Mouse (Mus musculus) erythroblast, embryonic 14.5 days (primary cell): ENCODE data around the gene Piwil1. TPM values are rescaled to one million over a fixed set of nuclear protein-coding genes. Genes with fewer than 3 reads are reported as not detected.

Experiments
- H3K27me3 ChIP-seq: 2 replicates; pipeline ENCODE4 v1.6.1; 2012; ENCODE audit warnings: inconsistent platforms; ENCODE audit not compliant: control insufficient read depth
- H3K36me3 ChIP-seq: 2 replicates; pipeline ENCODE4 v1.6.1; 2012; ENCODE audit warnings: mild to moderate bottlenecking, inconsistent platforms; ENCODE audit not compliant: control insufficient read depth
- H3K4me1 ChIP-seq: 2 replicates; pipeline ENCODE4 v1.6.1; 2012; ENCODE audit warnings: inconsistent platforms; ENCODE audit not compliant: control insufficient read depth
- H3K4me3 ChIP-seq: replicated peaks from 2 replicates; pipeline ENCODE3; 2012; ENCODE audit warnings: moderate library complexity, mild to moderate bottlenecking, inconsistent platforms
- H3K9me3 ChIP-seq: 2 replicates; pipeline ENCODE4 v1.6.1; 2012; ENCODE audit warnings: low read length, inconsistent platforms, mixed read lengths; ENCODE audit not compliant: control insufficient read depth
- GATA1 ChIP-seq: IDR thresholded peaks from 2 replicates; pipeline ENCODE4 v1.6.1; 2012; ENCODE audit warnings: low read length, inconsistent platforms, mixed read lengths
- TAL1 ChIP-seq: IDR thresholded peaks from 3 replicates; pipeline ENCODE4 v1.6.1; 2012; ENCODE audit warnings: low read length, inconsistent platforms, mixed read lengths
- polyA plus RNA-seq: library from polyadenylated mRNA; stranded (reverse); fragments of >175 nt; gene quantifications from 2 replicates; pipeline ENCODE4 v1.2.3, GENCODE M21; 2012

Gene Piwil1
- polyA plus RNA-seq, 1 experiment, result not detected

DNA sequence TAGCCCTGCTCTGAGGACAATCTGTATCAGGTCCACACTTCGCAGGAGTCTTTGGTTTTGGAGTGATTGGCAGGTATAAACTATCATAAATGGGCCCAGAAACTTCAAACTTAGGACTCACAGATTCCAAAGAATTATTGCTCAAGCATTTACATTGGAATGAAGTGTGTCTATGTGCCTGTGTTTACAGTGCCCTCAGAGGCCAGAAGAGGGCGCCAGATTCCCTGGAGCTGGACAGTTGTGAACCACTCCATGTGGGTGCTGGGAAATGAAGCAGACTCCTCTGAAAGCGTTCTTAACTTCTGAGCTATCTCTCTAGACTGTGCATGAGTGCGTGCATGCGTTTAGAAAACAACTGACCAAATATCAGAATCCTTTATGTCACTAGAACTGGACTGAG is 20.9 kb upstream of the Piwil1 start:
- H3K9me3 ChIP-seq, result peaks cover 30% of the 10 kb centered on the region
- H3K4me3 ChIP-seq, result no peak overlapping the region
- H3K36me3 ChIP-seq, result no peaks in the 10 kb centered on the region
- H3K4me1 ChIP-seq, result no peaks in the 10 kb centered on the region
- H3K27me3 ChIP-seq, result no peaks in the 10 kb centered on the region
- TF ChIP-seq TAL1 (no peak), GATA1 (no peak)

DNA sequence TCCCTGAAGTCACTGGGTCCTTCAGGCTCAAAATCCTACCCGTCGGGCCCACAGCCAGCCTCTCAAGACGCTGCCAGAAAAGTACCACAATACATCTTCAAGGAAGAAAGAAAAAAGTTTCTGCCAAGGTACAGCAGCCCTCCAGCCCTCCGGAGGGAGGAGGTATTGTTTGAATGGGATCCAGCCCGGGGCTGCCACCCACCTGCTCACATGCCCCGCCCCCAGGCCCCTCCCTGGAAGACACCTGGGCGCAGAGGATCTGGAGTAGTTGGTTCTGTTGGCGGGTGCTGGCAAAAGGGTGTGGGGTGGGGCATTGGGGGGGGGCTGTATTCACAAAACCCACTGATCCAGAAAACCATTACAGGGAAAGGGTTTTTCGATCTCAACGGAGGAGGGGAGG is 18.1 kb upstream of the Piwil1 start:
- Histone ChIP-seq H3K9me3 (peaks cover 26% of the 10 kb centered on the region), H3K4me1 (no peaks in the 10 kb centered on the region), H3K36me3 (no peaks in the 10 kb centered on the region), H3K27me3 (no peaks in the 10 kb centered on the region), H3K4me3 (no peak overlapping the region)
- TF ChIP-seq TAL1 (no peak), GATA1 (no peak)

DNA sequence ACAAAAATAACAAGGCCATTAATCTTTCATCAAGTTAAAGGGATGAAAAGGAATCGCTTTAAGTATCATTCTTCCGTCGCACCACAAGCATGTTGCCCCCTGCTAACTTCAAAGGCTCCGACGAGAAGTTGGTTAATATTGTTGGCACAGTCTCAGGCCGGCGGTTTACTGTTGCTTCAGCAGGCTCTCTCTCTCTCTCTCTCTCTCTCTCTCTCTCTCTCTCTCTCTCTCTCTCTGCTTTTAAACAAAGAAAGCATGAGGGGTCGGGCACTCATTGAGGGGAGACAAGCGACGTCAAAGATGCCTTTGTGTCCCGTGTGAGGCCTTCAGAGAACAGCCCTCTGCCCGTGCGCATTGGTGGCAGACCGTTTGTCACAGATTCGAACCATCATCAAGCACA is 17.7 kb upstream of the Piwil1 start:
- no peaks in the 10 kb centered on the region for H3K27me3 ChIP-seq
- no peaks in the 10 kb centered on the region for H3K36me3 ChIP-seq
- TF ChIP-seq TAL1 (no peak), GATA1 (no peak)
- peaks cover 25% of the 10 kb centered on the region for H3K9me3 ChIP-seq
- no peak overlapping the region for H3K4me3 ChIP-seq
- no peaks in the 10 kb centered on the region for H3K4me1 ChIP-seq

DNA sequence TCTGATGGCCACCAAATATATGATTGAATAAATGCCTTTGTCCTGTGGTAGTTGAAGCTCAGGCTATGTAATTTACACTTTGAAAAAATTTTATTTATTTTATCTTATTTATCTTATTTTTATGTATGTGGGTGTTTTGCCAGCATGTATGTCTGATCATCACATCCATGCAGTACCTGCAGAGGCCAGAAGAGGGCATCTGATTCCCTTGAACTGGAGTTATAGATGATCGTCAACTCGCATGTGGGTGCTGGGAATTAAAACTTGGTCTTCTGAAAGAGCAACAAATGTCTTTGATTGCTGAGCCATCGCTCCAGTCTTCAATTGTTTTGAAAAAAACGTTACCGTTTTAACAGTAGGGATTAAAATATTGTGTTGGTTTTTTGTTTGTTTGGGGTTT is 15.2 kb upstream of the Piwil1 start:
- no peak overlapping the region for H3K4me3 ChIP-seq
- no peaks in the 10 kb centered on the region for H3K36me3 ChIP-seq
- TF ChIP-seq TAL1 (no peak), GATA1 (no peak)
- H3K4me1 ChIP-seq, result no peaks in the 10 kb centered on the region
- H3K9me3 ChIP-seq, result peaks cover 32% of the 10 kb centered on the region
- no peaks in the 10 kb centered on the region for H3K27me3 ChIP-seq

DNA sequence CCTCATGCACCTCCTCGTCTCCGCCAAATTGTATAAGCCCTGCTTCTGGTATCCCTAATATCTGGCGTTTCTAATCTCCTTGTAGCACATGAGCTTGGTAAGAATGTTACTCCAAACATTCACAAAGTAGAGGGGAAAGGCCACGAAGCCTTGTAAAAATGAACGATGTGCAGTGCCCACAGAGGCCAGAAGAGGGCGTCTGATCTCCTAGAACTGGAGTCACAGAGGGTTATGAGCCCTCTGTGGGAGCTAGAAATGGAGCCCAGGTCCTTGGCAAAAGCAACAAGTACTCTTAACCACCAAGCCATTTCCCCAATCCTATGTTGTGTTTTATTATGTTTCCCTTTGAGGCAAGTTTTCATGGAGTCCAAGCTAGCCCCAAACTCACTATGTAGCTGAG is 8.2 kb upstream of the Piwil1 start:
- no peaks in the 10 kb centered on the region for H3K36me3 ChIP-seq
- TF ChIP-seq TAL1 (no peak), GATA1 (no peak)
- peaks cover 57% of the 10 kb centered on the region for H3K9me3 ChIP-seq
- H3K4me1 ChIP-seq, result no peaks in the 10 kb centered on the region
- no peaks in the 10 kb centered on the region for H3K27me3 ChIP-seq
- no peak overlapping the region for H3K4me3 ChIP-seq

DNA sequence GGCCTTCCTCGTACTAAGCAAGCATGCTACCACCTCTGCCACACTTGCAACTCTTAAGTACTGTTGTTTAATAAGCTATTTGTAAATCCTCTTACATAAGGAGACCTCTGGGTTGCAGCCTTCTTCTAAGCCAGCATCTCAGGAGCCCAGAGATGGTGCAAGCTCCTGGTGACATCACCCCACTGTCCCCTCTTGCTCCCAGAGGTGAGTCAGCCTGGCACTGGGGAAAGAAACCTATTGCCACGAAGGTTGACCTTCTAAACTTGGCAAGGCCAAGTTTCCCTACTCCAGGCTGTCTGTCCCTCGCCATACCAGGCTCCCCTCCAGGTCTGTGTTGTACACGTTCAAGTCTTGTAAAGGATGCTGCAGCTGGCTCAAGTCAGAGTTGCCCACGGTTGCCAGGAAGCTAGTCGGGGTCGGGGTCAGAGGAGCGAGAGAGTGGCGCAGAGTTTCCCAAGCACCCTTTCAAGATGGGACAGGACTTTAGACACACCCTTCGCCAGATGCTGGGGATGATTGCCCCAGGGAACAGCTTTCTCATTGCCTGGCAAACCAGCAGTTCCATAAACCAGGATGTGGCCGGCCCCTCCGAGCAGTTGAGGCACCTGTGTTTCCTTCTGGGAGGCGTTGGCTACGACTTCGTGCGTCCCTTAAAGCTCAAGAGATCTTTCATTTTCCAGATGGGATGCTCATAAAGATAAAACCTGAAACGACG is 7.6 kb upstream of the Piwil1 start:
- no peak for TF ChIP-seq GATA1
- TF ChIP-seq TAL1, result no peak
- Histone ChIP-seq H3K4me3 (no peak overlapping the region), H3K27me3 (no peaks in the 10 kb centered on the region), H3K9me3 (peaks cover 60% of the 10 kb centered on the region), H3K4me1 (no peaks in the 10 kb centered on the region), H3K36me3 (no peaks in the 10 kb centered on the region)

DNA sequence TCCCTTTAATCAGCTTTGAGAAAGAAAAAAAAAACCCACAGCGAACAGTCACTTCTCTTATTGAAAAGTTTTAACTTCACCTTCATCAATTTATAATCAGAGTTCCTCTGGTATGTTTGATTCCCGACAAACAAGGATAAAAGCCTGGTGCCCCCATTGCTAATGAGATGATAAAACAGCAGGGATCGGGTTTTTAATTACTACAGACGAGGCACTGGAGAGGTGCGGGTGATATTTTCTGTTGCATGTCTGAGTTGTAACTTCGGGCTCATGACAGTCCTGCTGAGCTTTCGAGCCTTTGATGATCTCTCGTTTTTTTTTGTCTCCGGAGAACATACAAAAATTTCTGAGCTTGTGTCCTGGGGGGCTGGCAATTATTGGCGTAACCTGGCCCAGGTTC is 5.5 kb upstream of the Piwil1 start:
- Histone ChIP-seq H3K4me3 (no peak overlapping the region), H3K36me3 (no peaks in the 10 kb centered on the region), H3K27me3 (no peaks in the 10 kb centered on the region), H3K9me3 (peaks cover 61% of the 10 kb centered on the region), H3K4me1 (no peaks in the 10 kb centered on the region)
- no peak for TF ChIP-seq TAL1
- no peak for TF ChIP-seq GATA1

DNA sequence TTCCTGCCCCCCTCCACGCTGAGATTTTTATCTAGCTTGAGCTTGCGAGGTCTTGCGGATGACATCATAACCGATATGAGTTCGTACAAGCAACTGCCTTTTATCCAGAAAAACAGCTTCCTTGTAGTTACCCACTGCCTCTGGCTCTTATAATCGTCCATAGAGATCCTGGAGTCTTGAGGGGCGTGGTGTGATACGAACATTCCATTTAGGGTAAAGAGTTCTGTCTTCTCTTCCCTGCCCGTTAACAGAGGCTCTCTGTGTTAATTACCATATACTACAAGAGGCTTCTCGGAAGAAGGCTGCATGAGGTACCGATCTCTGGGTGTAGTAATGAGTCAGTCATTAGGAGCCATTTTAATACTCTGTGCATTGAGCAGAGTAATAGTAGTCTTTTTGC is 1.6 kb upstream of the Piwil1 start:
- peaks cover 53% of the 10 kb centered on the region for H3K9me3 ChIP-seq
- TF ChIP-seq TAL1, result no peak
- no peak for TF ChIP-seq GATA1

DNA sequence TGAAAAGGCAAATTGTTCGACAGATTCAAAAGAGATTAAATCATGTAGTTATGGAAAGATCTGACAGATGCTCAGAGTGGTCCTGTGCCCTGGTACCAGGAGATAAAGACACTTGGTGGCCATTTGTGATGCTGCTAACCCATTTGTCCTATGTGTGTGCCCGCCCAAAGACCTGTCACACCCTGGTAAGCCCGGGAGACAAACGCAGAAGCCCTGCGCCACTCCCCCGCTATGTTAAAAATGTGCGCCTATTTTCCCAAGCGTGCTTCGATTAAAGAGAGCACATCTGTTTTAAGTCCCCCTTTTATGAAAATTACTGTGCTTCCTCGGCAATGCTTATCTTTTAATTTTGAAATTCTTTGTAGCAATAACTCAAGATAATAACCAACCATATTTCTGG is 1.4 kb downstream of the Piwil1 start:
- Histone ChIP-seq H3K4me3 (no peak overlapping the region), H3K4me1 (no peaks in the 10 kb centered on the region), H3K9me3 (peaks cover 49% of the 10 kb centered on the region), H3K27me3 (no peaks in the 10 kb centered on the region), H3K36me3 (no peaks in the 10 kb centered on the region)
- TF ChIP-seq GATA1, result no peak
- TF ChIP-seq TAL1, result no peak

More for the DNA sequence above, 1.6 kb upstream of the Piwil1 start:
- no peak overlapping the region for H3K4me3 ChIP-seq
- no peaks in the 10 kb centered on the region for H3K27me3 ChIP-seq
- no peaks in the 10 kb centered on the region for H3K36me3 ChIP-seq
- H3K4me1 ChIP-seq, result no peaks in the 10 kb centered on the region
